Mouse (Mus musculus) erythroblast, embryonic 14.5 days (primary cell): ENCODE results near the gene Racgap1.

Experiments
- GATA1 ChIP-seq: IDR thresholded peaks from 2 replicates; pipeline ENCODE4 v1.6.1; 2012; ENCODE audit warnings: low read length, inconsistent platforms, mixed read lengths
- TAL1 ChIP-seq: IDR thresholded peaks from 3 replicates; pipeline ENCODE4 v1.6.1; 2012; ENCODE audit warnings: low read length, inconsistent platforms, mixed read lengths

DNA sequence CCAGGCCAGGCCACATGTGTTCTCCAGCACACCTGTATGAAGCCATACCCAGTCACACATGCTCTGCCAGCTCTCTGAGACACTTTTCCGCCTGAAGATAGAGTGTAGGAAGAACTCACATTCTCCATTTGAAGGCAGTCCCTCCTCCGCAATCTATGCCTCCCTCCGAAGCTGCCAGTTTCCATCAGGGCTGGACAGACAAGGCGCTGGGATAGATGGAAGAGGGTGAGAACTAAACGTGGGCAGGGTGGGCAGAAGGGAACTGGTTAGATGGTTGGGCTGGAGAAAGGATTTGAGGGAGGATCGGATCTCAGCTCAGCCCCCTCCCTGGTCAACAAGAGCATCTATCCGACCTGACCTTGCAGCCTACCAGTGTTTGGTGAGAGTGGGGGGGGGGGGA is 54.6 kb downstream of the Racgap1 start:
- TF ChIP-seq GATA1 (no peak), TAL1 (no peak)
